Mouse (Mus musculus) central nervous system, embryonic 18 days (tissue): ENCODE results near the gene Olfr639. TPM values are rescaled to one million over a fixed set of nuclear protein-coding genes. Genes with fewer than 3 reads are reported as not detected.

ENCODE experiments used
- polyA plus RNA-seq: library from polyadenylated mRNA; depleted of rRNA; stranded (reverse); fragments of >200 nt; gene quantifications from 2 replicates; pipeline ENCODE4 v1.2.3, GENCODE M21; 2012; rRNA removed

Gene Olfr639
- polyA plus RNA-seq = 0.01 TPM in 1 of 2 replicates, not detected in the other

GRCm38 (mm10) chr7:104017203-104017602 lies at the start of gene Olfr639:
Gene Olfr639, minus strand, starts transcription at chr7:104017303.

GRCm38 (mm10) chr7:104061345-104061744 lies 44.2 kb upstream of the Olfr639 start, which contains the start of gene 4930516K23Rik:
Gene 4930516K23Rik, minus strand, starts transcription at chr7:104061445.

DNA sequence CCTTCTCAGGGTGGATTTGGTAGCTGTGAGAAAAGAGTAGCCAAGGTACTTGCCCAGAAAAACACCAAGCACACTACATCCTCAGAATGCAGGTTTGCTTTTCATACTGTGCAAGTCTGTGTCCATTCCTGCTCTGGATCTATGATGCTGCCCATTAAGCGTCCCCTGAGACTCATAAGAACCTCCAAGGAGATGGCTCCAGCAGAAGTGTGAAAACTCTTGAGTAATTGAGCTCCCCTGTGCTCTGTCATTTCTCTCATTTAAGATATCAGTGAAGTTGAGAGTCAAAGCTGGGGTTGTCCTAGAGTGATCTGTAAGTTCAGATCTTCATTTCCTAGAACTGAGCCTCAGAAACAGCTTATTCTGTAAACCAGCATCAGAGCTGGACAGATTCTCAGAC lies 35.5 kb upstream of the Olfr639 start, which contains the start of gene Olfr642:
Olfr642 (minus strand) TSS at position 101 of the 400 bp plus-strand sequence.

GRCm38 (mm10) chr7:104035145-104035544 lies 18.0 kb upstream of the Olfr639 start, which contains the start of gene Olfr641:
Gene Olfr641, plus strand, starts transcription at chr7:104035445.

DNA sequence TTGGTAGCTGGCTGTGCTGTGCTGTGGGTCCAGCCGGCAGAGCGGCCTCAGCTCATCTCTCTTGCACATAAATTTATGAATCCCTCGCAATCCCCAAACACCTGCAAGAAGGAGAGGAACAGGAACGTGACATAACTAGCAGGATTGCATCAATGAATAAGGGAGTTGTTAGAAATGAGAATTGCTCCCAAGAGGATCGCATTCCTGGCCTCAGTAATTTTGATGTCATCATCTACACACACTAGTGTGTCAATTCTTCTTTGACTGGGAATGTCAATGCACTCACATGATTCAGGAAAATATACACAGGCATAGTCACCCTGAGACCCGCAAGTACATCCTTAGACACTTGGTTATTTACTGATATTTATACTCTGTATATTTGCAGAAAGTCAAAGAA lies 8.4 kb upstream of the Olfr639 start, which contains the start of gene Olfr640:
Olfr640 (minus strand) TSS at position 101 of the 400 bp plus-strand sequence.

DNA sequence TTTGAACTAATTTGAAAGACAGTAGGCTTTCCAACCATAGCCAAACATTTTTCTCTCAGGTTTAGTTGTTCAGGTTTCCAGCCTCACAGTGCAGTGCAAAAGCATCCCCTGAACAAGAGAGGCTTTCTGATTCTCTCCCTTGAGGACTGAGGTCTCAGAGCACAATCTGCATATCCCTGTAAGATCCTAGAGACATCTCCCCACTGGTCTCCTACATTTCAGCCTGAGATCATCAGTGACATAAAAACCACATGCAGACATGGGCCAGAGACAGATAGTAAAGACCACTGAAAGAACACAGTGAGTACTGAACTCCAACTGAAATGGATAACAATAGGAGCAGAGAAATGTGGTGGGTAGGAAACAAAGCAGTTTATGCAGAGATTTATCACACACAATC lies 18.7 kb downstream of the Olfr639 start, which contains the start of gene Olfr638:
Olfr638 (plus strand) TSS at position 301 of the 400 bp plus-strand sequence.

DNA sequence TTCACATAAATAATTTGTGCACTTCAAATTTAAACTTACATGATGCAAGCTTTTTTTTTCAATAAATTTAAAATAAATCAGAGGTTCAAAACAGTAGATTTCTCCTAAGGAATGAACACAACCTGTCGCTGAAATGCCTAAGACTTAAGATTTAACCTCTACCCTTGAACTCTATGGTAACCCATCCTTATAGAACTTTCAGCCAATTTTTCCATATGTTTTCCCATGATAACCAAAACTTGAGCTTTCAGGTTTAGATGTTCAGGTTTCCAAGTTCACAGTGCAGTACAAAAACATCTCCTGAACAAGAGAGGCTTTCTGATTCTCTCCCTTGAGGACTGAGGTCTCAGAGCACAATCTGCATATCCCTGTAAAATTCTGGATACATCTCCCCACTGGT lies 46.3 kb downstream of the Olfr639 start, which contains the start of gene Olfr635:
Olfr635 (plus strand) TSS at position 301 of the 400 bp plus-strand sequence.

Other genes with a start within 250 kb of the Olfr639 start
- not detected in 2 replicates for gene Olfr69, start 245.7 kb downstream of the Olfr639 start, polyA plus RNA-seq
- gene Olfr68, start 237.6 kb downstream of the Olfr639 start, polyA plus RNA-seq = not detected in 2 replicates
- gene Olfr67, start 225.5 kb downstream of the Olfr639 start, polyA plus RNA-seq = not detected in 2 replicates
- 211 and 248 TPM in 2 replicates for gene Hbb-bt, start 203.3 kb downstream of the Olfr639 start, polyA plus RNA-seq
- gene Hbb-bs, start 189.2 kb downstream of the Olfr639 start, polyA plus RNA-seq = 1,468 and 1,656 TPM in 2 replicates
- gene Hbb-bh2, start 176.8 kb downstream of the Olfr639 start, polyA plus RNA-seq = not detected in 2 replicates
- not detected in 2 replicates for gene Hbb-bh1, start 174.1 kb downstream of the Olfr639 start, polyA plus RNA-seq
- 1.0 and 1.8 TPM in 2 replicates for gene Hbb-y, start 164.1 kb downstream of the Olfr639 start, polyA plus RNA-seq
- gene Olfr66, start 131.1 kb downstream of the Olfr639 start, polyA plus RNA-seq = not detected in 2 replicates
- not detected in 2 replicates for gene Olfr64, start 122.8 kb downstream of the Olfr639 start, polyA plus RNA-seq
- gene Olfr65, start 113.8 kb downstream of the Olfr639 start, polyA plus RNA-seq = not detected in 2 replicates
- gene Olfr631, start 88.5 kb downstream of the Olfr639 start, polyA plus RNA-seq = not detected in 2 replicates
- 0.03 TPM in 1 of 2 replicates, not detected in the other for gene Olfr632, start 83.0 kb downstream of the Olfr639 start, polyA plus RNA-seq
- not detected in 2 replicates for gene Olfr633, start 72.9 kb downstream of the Olfr639 start, polyA plus RNA-seq
- gene Olfr635, start 46.2 kb downstream of the Olfr639 start, polyA plus RNA-seq = not detected in 2 replicates
- gene Olfr638, start 18.6 kb downstream of the Olfr639 start, polyA plus RNA-seq = not detected in 2 replicates
- gene Olfr640, start 8.3 kb upstream of the Olfr639 start, polyA plus RNA-seq = not detected in 2 replicates
- not detected in 2 replicates for gene Olfr641, start 18.1 kb upstream of the Olfr639 start, polyA plus RNA-seq
- gene Olfr642, start 35.4 kb upstream of the Olfr639 start, polyA plus RNA-seq = not detected in 2 replicates
- not detected in 2 replicates for gene 4930516K23Rik, start 44.1 kb upstream of the Olfr639 start, polyA plus RNA-seq
- gene Olfr644, start 54.6 kb upstream of the Olfr639 start, polyA plus RNA-seq = not detected in 2 replicates
- gene Olfr645, start 68.2 kb upstream of the Olfr639 start, polyA plus RNA-seq = not detected in 2 replicates
- gene Olfr646, start 87.6 kb upstream of the Olfr639 start, polyA plus RNA-seq = not detected in 2 replicates
- gene Ubqln5, start 112.5 kb upstream of the Olfr639 start, polyA plus RNA-seq = not detected in 2 replicates
- not detected in 2 replicates for gene Olfr643, start 120.1 kb upstream of the Olfr639 start, polyA plus RNA-seq
- not detected in 2 replicates for gene Ubqln3, start 126.0 kb upstream of the Olfr639 start, polyA plus RNA-seq
- gene Ubqlnl, start 133.3 kb upstream of the Olfr639 start, polyA plus RNA-seq = not detected in 2 replicates
- 0.17 TPM in 1 of 2 replicates, not detected in the other for gene Olfm5, start 147.5 kb upstream of the Olfr639 start, polyA plus RNA-seq
- 0.17 and 0.18 TPM in 2 replicates for gene Olfr648, start 166.1 kb upstream of the Olfr639 start, polyA plus RNA-seq
- gene Olfr649, start 178.7 kb upstream of the Olfr639 start, polyA plus RNA-seq = not detected in 2 replicates
- 0.39 and 0.59 TPM in 2 replicates for gene Trim6, start 201.5 kb upstream of the Olfr639 start, polyA plus RNA-seq
- 2.1 and 3.1 TPM in 2 replicates for gene Trim34a, start 227.2 kb upstream of the Olfr639 start, polyA plus RNA-seq